Mouse (Mus musculus): ENCODE data around the gene D930007J09Rik.

DNA sequence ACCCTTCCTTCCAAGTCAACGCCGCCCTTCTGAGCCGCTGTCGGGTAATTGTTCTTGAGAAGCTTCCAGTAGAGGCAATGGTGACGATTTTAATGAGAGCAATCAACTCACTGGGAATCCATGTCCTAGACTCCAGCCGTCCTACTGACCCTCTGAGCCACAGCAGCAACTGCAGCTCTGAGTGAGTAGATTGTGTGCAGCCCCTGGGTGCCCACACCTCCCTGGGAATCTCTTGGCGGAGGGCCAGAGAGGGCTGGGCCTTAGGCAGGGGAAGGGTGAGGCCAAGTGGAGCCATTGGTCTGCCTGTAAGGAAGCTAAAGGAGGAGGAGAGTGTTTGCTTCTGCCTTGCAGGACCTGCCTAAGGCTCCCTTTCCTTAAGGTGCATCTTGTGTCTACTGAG lies 4.2 kb upstream of the D930007J09Rik start:
- TF ChIP-seq FLI1 (IDR thresholded peaks at IDR 0.05; ENCODE audit: low read length) (no peak), GATA1 (IDR thresholded peaks at IDR 0.05; ENCODE audit: borderline replicate concordance, low read length) (no peak)

Measured in megakaryocyte, embryonic 14.5 days (primary cell).